Mouse (Mus musculus): Measurements from ENCODE around the gene Jdp2. TPM values are rescaled to one million over a fixed set of nuclear protein-coding genes. Genes with fewer than 3 reads are reported as not detected.

Jdp2 gene
- total RNA-seq, 2 experiments from 2014 or later: 12.9 to 38.1 TPM

DNA sequence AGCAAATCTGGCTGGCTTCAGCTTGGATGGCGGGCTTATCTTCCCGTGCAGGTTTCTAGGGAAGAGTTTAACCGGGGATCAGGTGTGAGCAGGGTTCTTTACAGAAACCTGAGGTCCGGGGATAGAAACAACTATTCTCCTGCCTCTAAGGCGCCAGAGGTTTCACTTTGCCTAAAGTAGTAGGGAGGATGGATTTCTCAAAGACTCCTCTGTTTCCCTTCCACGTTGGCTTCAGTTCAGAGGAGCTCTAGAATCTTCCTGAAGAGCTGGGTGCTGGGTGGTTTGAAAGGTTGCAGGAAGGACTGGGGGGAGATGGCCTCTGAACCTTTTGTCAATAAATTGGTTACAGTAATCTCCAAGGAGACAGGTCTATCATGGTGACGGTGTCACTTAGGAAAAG is 1.8 kb downstream of the Jdp2 start:
- no peak for ATAC-seq (replicated peaks; ENCODE audit: poor library complexity)

GRCm38 (mm10) chr12:85601531-85601930 is 2.7 kb downstream of the Jdp2 start:
- no peak for ATAC-seq (replicated peaks; ENCODE audit: poor library complexity)

DNA sequence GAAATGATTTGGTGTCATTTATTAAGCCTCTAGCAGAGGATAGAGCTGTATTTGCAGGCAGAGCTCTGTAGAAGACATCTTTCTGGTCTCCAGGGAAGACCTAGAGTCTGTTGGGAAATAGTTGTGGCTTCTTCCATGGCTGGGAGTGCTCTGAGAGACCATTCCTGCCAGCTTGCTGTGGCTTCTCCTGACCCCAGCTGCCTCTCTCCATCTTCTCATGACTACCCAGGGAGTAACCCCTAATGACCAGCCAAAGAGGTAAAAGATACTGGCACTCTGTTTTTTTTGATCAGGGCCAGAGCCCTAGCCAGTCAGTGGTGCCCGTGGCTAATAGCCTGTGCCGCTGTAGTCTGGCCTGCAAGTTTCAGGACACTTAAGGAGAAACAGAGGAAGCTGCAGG is 3.3 kb downstream of the Jdp2 start:
- ATAC-seq (replicated peaks; ENCODE audit: poor library complexity): no peak

- ATAC-seq (replicated peaks; ENCODE audit: poor library complexity): no peak
These were observed 4.0 kb downstream of the Jdp2 start for GRCm38 (mm10) chr12:85602811-85603210.

- ATAC-seq (replicated peaks; ENCODE audit: poor library complexity): no peak
These were observed 4.9 kb downstream of the Jdp2 start for GRCm38 (mm10) chr12:85603767-85604166.

DNA sequence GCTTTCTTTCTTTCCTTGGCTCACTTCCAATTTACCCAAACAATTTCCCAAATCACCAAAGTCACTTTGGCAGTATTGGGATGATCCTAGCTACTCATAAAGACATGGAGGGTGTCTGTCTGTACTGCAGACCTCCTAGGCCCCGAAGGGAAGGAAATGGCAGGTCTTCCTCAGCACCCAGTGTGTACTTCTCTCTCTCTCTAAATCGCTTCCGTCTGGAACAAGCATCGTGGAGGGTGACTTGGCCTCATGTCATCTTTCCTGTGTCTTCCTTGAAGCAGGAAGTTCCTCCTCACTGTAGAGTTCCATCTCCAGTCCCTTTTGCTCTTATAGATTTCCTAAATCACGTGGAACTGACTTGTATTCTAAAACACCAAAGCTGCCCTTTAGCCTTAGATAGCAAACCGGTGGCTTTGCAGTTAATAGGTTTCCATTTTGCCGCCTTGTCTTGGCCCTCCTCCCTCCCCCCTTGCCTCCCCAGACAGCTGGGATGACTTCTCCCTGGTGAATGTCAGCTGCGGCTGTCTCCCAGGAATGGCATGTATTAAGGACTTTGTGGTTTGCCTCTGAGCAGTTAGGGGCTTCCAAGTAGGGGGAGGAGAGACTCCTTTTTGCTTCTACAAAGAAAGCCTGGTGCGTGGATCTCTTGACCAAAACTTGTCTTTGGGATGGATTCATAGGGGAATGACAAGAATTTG is 5.6 kb downstream of the Jdp2 start:
- no peak for ATAC-seq (replicated peaks; ENCODE audit: poor library complexity)

DNA sequence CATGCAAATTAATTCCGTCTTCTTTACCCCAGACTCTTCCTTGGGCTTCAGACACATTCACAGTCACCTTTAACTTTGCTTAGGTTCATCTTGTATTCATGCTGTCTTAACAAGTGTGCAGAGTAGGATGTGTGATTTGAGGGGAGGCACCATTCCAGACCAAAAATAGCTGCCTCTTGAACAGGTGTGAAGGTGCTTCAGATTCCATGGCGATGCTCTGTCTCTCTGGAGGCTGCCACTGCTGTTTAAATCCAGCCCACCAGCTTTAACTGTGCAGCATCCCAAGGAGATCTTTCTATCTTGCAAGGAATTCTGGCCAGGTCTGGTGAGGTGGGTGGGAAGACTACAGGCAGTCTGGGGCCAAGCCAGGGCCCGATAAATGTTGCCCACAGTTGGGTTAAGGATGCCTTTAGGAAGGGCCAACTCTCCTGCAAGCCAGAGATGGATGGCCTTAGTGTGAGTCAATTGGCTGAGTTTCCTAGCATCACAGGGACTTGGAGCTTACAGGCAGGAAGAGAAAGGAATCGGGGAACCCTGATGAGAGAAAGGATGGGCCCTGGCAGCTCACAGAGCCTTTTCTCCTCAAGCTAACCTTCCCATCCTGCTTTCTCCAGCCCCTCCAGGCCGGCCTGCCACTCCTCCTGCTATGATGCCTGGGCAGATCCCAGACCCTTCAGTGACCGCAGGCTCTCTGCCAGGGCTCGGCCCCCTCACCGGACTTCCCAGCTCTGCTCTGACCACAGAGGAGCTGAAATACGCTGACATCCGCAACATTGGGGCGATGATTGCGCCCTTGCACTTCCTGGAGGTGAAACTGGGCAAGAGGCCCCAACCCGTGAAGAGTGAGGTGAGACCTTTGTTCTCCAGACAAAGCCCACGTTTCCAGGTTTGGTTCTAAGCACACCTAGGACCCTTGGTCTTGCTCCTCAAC is 9.0 kb downstream of the Jdp2 start:
- peak; percentile 29; the same call in 1 of the 2 replicates for ATAC-seq (replicated peaks; ENCODE audit: poor library complexity)

GRCm38 (mm10) chr12:85610167-85610566 is 11.3 kb downstream of the Jdp2 start:
- no peak for ATAC-seq (replicated peaks; ENCODE audit: poor library complexity)

GRCm38 (mm10) chr12:85614090-85614489 is 15.3 kb downstream of the Jdp2 start:
- ATAC-seq (replicated peaks; ENCODE audit: poor library complexity): no peak

DNA sequence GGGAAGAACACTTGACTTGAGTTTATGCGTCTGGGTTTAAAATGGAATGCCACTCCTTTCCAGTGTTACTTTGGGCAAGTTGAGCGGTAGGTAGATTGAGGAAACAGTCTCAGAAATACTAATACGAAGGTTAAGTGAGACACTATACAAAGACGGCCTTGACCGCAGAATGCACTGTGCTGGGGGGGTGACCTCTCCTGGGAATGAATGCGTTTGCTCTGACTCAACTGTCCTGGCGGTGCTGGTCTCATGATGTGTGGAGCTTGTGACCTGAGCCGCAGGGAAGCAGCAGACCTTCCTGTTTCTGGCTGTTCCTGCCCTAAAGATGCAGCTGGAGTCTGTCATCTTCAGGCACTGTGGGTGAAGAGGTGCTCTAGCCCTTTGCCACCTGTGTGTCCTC is 16.7 kb downstream of the Jdp2 start:
- ATAC-seq (replicated peaks; ENCODE audit: poor library complexity): no peak

DNA sequence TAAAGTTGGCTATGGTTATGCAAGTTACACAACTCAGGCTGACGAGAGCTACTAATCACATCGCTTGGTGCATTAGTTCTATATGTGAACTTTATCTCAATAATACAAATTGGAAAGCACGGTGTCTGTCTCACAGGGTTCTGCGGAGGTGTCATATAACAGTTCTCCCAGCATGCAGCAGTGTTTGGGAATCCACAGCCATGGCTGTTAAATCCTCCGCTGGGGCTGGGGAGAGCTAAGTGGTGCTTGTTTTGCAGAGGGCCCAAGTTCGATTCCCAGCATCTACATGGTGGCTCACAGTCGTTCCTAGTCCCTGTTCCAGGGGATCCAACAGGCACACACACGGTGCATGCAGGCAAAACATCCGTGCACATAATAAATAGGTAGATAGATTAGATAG is 19.1 kb downstream of the Jdp2 start:
- ATAC-seq (replicated peaks; ENCODE audit: poor library complexity): no peak

- no peak for ATAC-seq (replicated peaks; ENCODE audit: poor library complexity)
These were observed 19.6 kb downstream of the Jdp2 start for GRCm38 (mm10) chr12:85618430-85618829.

DNA sequence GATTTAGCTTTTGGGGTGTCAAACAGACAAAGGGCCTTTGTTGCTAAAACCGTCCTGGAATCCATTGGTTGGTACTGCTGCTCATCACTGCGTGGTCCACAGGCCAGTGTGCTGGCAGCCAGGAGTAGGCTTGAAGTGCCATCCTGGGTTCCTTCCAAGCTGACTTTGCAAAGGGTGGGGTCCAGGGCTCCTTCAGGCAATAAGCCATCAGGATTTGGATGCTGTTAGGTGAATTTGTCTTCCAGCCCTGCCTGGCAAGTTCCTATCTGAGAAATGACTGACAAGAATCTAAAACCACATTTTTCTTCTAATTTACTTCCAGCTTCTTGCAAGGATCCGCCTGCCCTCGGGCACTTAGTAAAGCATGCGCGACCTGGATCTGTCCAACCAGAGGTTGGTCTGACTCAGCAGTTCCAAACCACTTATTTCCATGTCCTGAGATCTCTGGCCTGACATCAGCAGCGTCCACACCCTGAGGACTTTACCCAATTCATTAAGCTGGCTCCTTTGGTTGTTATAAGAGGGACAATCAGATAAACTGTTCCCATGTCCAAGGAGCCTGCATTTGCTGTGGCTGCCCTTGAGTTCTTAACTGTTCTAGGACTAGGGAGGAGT is 20.6 kb downstream of the Jdp2 start:
- ATAC-seq (replicated peaks; ENCODE audit: poor library complexity): no peak

DNA sequence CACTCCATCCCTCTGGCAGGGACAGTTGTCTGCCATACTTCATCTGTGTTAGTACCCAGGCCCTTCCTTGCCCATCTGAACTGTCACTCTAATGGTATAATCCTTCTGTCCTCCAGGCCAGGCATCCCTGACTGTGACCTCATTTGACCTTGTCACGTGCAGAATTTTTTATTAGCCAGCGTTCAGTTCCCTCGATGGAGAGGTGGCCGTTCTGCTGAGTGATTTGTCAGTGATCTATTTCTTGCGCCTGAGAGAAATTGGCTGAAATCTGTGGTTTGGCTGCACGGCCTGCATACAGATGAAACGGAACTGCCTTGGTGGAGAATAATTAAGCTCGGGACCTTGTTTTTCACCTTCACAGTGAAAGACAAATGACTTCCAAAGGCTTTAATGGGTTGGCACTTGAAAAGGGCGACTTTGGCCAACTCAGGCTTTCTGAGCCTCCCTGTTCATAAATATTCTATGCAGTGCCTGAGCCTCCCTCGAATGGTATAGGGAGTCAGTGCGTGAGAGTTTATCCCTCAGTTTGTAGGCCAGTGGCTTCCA is 21.1 kb downstream of the Jdp2 start:
- ATAC-seq (replicated peaks; ENCODE audit: poor library complexity): no peak

GRCm38 (mm10) chr12:85621027-85621426 is 22.2 kb downstream of the Jdp2 start:
- no peak for ATAC-seq (replicated peaks; ENCODE audit: poor library complexity)

DNA sequence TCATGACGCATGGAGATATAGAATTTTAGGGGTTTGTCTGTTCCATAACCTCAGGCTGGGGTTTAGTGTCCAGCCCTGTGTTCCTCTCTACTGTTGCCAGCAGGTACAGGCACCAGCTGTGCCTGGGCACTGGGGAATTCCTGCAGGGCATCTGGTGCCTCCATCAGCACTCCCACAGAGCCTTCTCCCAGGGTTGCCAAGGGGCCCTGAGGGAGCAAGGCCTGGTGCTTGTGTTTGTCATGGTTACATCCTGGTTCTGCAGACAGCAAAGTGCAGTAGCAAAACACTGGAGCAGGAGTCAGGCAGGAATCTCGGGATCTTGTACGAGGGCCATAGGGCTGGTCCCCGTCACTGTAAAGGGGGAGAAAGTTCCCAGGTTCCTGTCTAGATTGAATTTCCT is 22.8 kb downstream of the Jdp2 start:
- ATAC-seq (replicated peaks; ENCODE audit: poor library complexity): no peak

DNA sequence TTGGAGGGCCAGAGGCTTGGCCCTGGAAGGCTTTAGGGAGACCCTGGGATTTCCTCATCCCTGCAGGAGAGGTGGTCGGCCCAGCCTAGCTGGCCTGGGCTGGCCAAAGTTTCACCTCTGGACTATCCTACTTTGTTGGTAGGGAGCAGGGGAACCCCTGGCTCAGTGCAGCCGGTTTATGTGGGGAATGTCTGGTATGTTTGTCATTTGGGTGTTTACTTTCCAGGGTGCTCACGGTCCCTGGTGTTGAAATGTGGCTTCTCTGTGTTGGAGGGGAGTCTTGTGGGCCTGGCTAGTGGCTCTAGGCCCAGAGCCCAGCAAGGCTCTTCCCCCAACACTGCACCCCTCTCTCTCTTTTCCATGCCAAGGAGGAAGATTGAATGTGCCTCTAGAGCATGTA is 24.9 kb downstream of the Jdp2 start:
- ATAC-seq (replicated peaks; ENCODE audit: poor library complexity): no peak

- ATAC-seq (replicated peaks; ENCODE audit: poor library complexity): peak; percentile 43; the same call in 1 of the 2 replicates
These were observed 25.8 kb downstream of the Jdp2 start for GRCm38 (mm10) chr12:85624652-85625051.

GRCm38 (mm10) chr12:85625852-85626251 is 27.0 kb downstream of the Jdp2 start:
- ATAC-seq (replicated peaks; ENCODE audit: poor library complexity): no peak

GRCm38 (mm10) chr12:85629661-85630481 is 31.0 kb downstream of the Jdp2 start:
- ATAC-seq (replicated peaks; ENCODE audit: poor library complexity): peak; percentile 91

GRCm38 (mm10) chr12:85631196-85631595 is 32.4 kb downstream of the Jdp2 start:
- ATAC-seq (replicated peaks; ENCODE audit: poor library complexity): no peak

All from megakaryocyte progenitor cell, adult 5-6 weeks (primary cell).